Mouse (Mus musculus) midbrain, postnatal 0 days (tissue): ENCODE measurements around the gene Rcan2. TPM values are rescaled to one million over a fixed set of nuclear protein-coding genes. Genes with fewer than 3 reads are reported as not detected.

ENCODE experiments used
- ATAC-seq: fragments of 200-750 bp; cut with Nextera tagmentation; 2 replicates; pipeline ENCODE4 v1.8.0; 2017; ENCODE audit warnings: moderate number of reproducible peaks, mild to moderate bottlenecking, moderate TSS enrichment, moderate library complexity; ENCODE audit not compliant: low FRiP score
- DNase-seq: peaks from one replicate; pipeline ENCODE4 v3.0.0-alpha.2; 2015; ENCODE audit warnings: low spot score
- H3K27ac ChIP-seq: fragments of 300-500 bp; sonication (generic); 2 replicates; pipeline ENCODE4 v1.5.1; 2014; ENCODE audit warnings: low read depth, mild to moderate bottlenecking, low read length, mixed read lengths
- H3K27me3 ChIP-seq: fragments of 300-500 bp; sonication (generic); 2 replicates; pipeline ENCODE4 v1.6.1; 2014; ENCODE audit warnings: low read length, control low read depth, mixed read lengths; ENCODE audit not compliant: insufficient read depth
- H3K36me3 ChIP-seq: fragments of 300-500 bp; sonication (generic); 2 replicates; pipeline ENCODE4 v1.6.1; 2014; ENCODE audit warnings: low read length, control low read depth, mixed read lengths; ENCODE audit not compliant: insufficient read depth
- H3K4me1 ChIP-seq: fragments of 300-500 bp; sonication (generic); 2 replicates; pipeline ENCODE4 v1.6.1; 2014; ENCODE audit warnings: mild to moderate bottlenecking, control low read depth, antibody characterized with exemption, low read length, mixed read lengths; ENCODE audit not compliant: insufficient read depth
- H3K4me2 ChIP-seq: fragments of 300-500 bp; sonication (generic); 2 replicates; pipeline ENCODE4 v1.6.1; 2014; ENCODE audit warnings: low read depth, mild to moderate bottlenecking, low read length, mixed read lengths; ENCODE audit not compliant: poor library complexity, severe bottlenecking
- H3K4me3 ChIP-seq: fragments of 300-500 bp; sonication (generic); 2 replicates; pipeline ENCODE4 v1.5.1; 2014; ENCODE audit warnings: low read depth, mild to moderate bottlenecking, low read length, moderate library complexity
- H3K9ac ChIP-seq: fragments of 300-500 bp; sonication (generic); replicated peaks from 2 replicates; pipeline ENCODE4 v1.6.1; 2014; ENCODE audit warnings: mild to moderate bottlenecking, low read length, moderate library complexity, mixed read lengths; ENCODE audit not compliant: poor library complexity, severe bottlenecking
- H3K9me3 ChIP-seq: fragments of 300-500 bp; sonication (generic); 2 replicates; pipeline ENCODE4 v1.6.1; 2016; ENCODE audit warnings: low read length, control low read depth
- CTCF ChIP-seq: IDR thresholded peaks from 2 replicates; pipeline ENCODE4 v1.5.1; 2016; ENCODE audit warnings: antibody characterized with exemption, mild to moderate bottlenecking
- WGBS: fragments of 180-500 bp; shearing (Covaris S2); extraction: QIAGEN DNeasy Blood & Tissue Kit; methylation state at CpG from one replicate; pipeline ENCODE4 v1.1.7; 2014; 5-methylcytosine and 5-hydroxymethylcytosine counted together
- polyA plus RNA-seq: library from polyadenylated mRNA; unstranded; fragments of >200 nt; fragmentation: Nextera tagmentation; extraction: Ambion mirVana; gene quantifications from 2 replicates; pipeline ENCODE4 v1.2.1, GENCODE M21; 2015
- total RNA-seq: library from RNA; depleted of rRNA; stranded (reverse); fragments of >200 nt; gene quantifications from 2 replicates; pipeline ENCODE4 v1.2.3, GENCODE M21; 2014; rRNA removed

Rcan2 gene
- total RNA-seq (136 and 142 TPM in 2 replicates), polyA plus RNA-seq (82.2 and 96.7 TPM in 2 replicates)

GRCm38 (mm10) chr17:43801077-43801476, at the start of gene Rcan2:
Rcan2 (plus strand) TSS chr17:43801351.
- H3K4me2 ChIP-seq = peak within 1 kb of the TSS; percentile 86
- peak within 1 kb of the TSS; percentile 94 for H3K9ac ChIP-seq
- DNase-seq (peak; percentile 82), ATAC-seq (peak; percentile 82)
- H3K36me3 ChIP-seq = no peaks in the 10 kb centered on the region
- peak within 1 kb of the TSS; percentile 68 for H3K27ac ChIP-seq
- H3K4me3 ChIP-seq = peak within 1 kb of the TSS; percentile 76
- WGBS = 0% methylated on average over 7 of the region's 7 CpGs
- peak; percentile 85 for TF ChIP-seq CTCF
- no peaks in the 10 kb centered on the region for H3K4me1 ChIP-seq
- H3K9me3 ChIP-seq = no peaks in the 10 kb centered on the region
- no peaks in the 10 kb centered on the region for H3K27me3 ChIP-seq

DNA sequence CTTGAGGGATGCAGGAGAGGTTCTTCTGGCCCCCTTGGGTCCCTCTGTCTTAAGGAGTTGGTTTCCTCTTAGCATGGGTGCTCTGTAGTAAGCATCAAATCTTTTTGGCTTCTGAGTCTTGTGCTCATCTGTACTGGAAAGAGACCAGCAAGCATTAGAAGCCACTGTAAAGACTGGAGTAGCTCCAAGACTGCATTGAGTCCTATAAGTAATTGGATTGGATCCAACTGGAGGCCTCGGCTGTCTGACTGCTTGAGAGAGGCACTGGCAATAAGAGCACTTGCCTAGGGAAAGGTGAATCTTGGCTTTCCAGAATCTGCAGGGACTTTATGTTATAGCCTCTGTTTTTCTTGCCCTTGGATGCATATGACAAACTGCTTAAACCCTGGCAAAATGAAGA, 48.3 kb upstream of the Rcan2 start:
- peak; percentile 18 for DNase-seq
- H3K4me3 ChIP-seq = no peak overlapping the region
- H3K9ac ChIP-seq = no peak overlapping the region
- no peaks in the 10 kb centered on the region for H3K4me1 ChIP-seq
- no peaks in the 10 kb centered on the region for H3K27me3 ChIP-seq
- H3K27ac ChIP-seq = no peak overlapping the region
- no peaks in the 10 kb centered on the region for H3K36me3 ChIP-seq
- TF ChIP-seq CTCF = no peak
- no peak for ATAC-seq
- WGBS = 67% methylated on average over 1 of the region's 1 CpGs
- no peaks in the 10 kb centered on the region for H3K9me3 ChIP-seq
- H3K4me2 ChIP-seq = no peak overlapping the region

DNA sequence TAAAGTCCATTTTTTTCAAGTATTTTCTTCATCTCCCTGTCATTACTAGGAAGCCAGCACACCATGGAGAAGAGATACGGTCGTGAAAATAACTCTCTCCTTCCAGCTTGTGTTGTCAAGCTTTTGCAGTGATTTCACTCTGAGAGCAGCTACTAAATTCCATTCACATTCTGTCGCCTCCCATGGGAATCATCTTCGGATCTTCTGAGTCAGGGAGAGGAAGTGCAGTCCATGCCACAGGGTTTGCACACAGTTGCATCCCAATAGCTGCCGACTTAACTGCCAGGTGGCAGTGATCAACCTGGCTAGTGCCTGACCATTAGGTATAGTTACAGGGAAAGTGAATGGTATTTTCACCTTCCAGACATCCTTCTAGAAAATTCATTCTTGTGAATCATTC, 46.5 kb upstream of the Rcan2 start:
- no peak overlapping the region for H3K27ac ChIP-seq
- no peaks in the 10 kb centered on the region for H3K27me3 ChIP-seq
- H3K9me3 ChIP-seq = no peaks in the 10 kb centered on the region
- no peak overlapping the region for H3K4me3 ChIP-seq
- H3K9ac ChIP-seq = no peak overlapping the region
- 70% methylated on average over 5 of the region's 5 CpGs for WGBS
- ATAC-seq (no peak), DNase-seq (peak; percentile 42)
- no peaks in the 10 kb centered on the region for H3K36me3 ChIP-seq
- no peak overlapping the region for H3K4me2 ChIP-seq
- H3K4me1 ChIP-seq = no peaks in the 10 kb centered on the region
- no peak for TF ChIP-seq CTCF

DNA sequence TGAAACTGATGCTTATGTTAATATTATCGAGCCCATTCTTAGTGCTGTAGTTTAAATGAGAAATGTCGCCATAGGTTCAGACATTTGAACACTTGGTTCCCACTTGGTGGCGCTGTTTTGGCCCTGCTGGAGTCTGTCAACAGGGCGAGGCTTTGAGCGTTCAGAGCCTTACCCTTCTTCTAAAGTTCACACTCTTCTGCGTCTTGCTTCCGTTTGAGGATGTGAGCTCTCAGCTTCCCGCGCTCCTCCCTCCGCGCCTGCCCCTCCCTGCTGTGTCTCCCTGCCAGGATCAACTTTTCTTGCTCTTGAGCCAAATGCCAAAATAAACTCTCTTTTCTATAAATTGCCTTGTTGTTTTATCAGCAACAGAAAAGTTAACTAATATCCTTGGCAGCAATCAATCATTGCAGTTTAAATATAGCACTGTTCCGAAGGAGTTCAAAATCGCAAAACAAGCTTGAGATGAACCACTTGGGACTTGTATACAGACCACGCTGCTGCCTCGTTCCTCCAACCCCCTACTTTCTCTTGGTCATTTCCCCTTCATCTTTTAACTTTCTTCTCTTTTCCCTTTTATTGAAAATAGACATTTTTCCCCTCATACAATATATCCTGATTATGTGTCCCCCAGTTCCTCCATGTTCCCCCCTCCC, 42.4 kb upstream of the Rcan2 start:
- Histone ChIP-seq H3K4me3 (no peak overlapping the region), H3K27me3 (no peaks in the 10 kb centered on the region), H3K27ac (no peak overlapping the region), H3K9me3 (no peaks in the 10 kb centered on the region), H3K4me1 (no peaks in the 10 kb centered on the region), H3K36me3 (no peaks in the 10 kb centered on the region), H3K4me2 (no peak overlapping the region), H3K9ac (no peak overlapping the region)
- 62% methylated on average over 15 of the region's 15 CpGs for WGBS
- peak; percentile 29 for TF ChIP-seq CTCF
- DNase-seq (no peak), ATAC-seq (no peak)

DNA sequence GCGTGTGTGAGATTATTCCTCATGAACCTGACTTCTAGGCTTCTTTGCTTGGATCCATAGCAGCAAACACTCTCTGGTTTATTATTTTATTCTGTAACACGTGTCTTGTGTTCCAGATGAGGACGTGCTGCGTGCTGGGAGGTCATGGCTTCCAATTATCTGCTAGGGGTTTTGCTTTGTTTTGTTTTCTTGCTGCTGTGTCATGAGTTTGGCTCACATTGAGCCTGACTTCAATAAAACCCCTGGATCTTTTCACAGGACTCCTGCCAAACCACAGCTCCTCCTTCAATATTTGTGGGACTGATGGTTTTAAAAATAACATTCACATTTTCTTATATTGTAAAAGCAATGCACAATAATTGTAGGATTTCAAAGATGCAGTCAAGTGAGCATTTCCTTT, 16.6 kb upstream of the Rcan2 start:
- WGBS = 77% methylated on average over 4 of the region's 4 CpGs
- no peak for ATAC-seq
- no peak overlapping the region for H3K4me2 ChIP-seq
- H3K27ac ChIP-seq = no peak overlapping the region
- H3K4me3 ChIP-seq = no peak overlapping the region
- peak; percentile 6 for DNase-seq
- H3K4me1 ChIP-seq = no peaks in the 10 kb centered on the region
- H3K27me3 ChIP-seq = no peaks in the 10 kb centered on the region
- H3K9ac ChIP-seq = no peak overlapping the region
- no peaks in the 10 kb centered on the region for H3K36me3 ChIP-seq
- TF ChIP-seq CTCF = no peak
- no peaks in the 10 kb centered on the region for H3K9me3 ChIP-seq

DNA sequence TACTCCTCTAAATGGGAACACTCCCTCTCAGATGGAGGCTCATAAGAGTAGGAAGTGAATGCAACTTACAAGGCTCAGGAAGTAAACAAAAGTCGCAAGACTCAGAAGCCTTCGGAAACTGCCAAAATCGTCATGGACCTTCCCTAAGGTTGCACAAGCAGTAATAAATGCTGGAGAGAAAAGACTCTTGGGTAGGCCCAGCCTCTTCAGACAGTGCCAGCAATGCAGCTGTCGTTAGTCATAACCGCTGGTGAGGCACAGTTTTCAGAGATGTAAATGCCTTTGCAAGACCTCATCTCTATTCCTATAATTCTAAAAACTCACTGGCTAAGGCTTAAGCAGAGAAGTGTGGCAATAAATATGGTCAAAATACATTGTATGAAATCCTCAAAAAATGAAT, 12.9 kb upstream of the Rcan2 start:
- no peak overlapping the region for H3K9ac ChIP-seq
- H3K4me3 ChIP-seq = no peak overlapping the region
- H3K4me1 ChIP-seq = no peaks in the 10 kb centered on the region
- H3K9me3 ChIP-seq = no peaks in the 10 kb centered on the region
- H3K36me3 ChIP-seq = no peaks in the 10 kb centered on the region
- no peak for DNase-seq
- no peak for TF ChIP-seq CTCF
- WGBS = 91% methylated on average over 5 of the region's 5 CpGs
- no peak for ATAC-seq
- H3K27ac ChIP-seq = no peak overlapping the region
- H3K27me3 ChIP-seq = no peaks in the 10 kb centered on the region
- no peak overlapping the region for H3K4me2 ChIP-seq
